Mouse (Mus musculus) cortical plate, adult 2 months (tissue): ENCODE measurements at regions not wholly inside any gene's neighbourhood (a gene's known extent, or its start where the extent isn't known, plus 50 kb on each side); places are given as distances from the start of the nearest gene placed in this dataset.

Experiments used
- CTCF ChIP-seq: fragments of 200-500 bp; IDR thresholded peaks from 2 replicates; pipeline ENCODE4 v1.5.1; 2011; ENCODE audit warnings: mild to moderate bottlenecking, control low read depth, low read length; ENCODE audit not compliant: insufficient read depth; ENCODE audit errors: extremely low read depth
- POLR2A ChIP-seq: fragments of 200-500 bp; IDR thresholded peaks from 2 replicates; pipeline ENCODE4 v1.6.1; 2011; ENCODE audit warnings: mild to moderate bottlenecking, low read length, control low read depth; ENCODE audit not compliant: insufficient read depth; ENCODE audit errors: extremely low read depth

- TF ChIP-seq CTCF (no peak), POLR2A (no peak)
Measured at GRCm38 (mm10) chr13:83760387-83761170, 256.7 kb downstream of the Mef2c start.
